Mouse (Mus musculus) lung, postnatal 0 days (tissue): Measurements from ENCODE around the gene Plekhh2. TPM values are rescaled to one million over a fixed set of nuclear protein-coding genes. Genes with fewer than 3 reads are reported as not detected.

Source experiments
- ATAC-seq: fragments of 200-750 bp; cut with Nextera tagmentation; 2 replicates; pipeline ENCODE4 v1.8.0; 2017; ENCODE audit warnings: moderate library complexity
- DNase-seq: peaks from one replicate; pipeline ENCODE4 v3.0.0-alpha.2; 2016; ENCODE audit warnings: low spot score
- H3K27ac ChIP-seq: fragments of 300-500 bp; sonication (generic); 2 replicates; pipeline ENCODE4 v1.5.1; 2014; ENCODE audit warnings: antibody characterized with exemption, mild to moderate bottlenecking, low read length, mixed read lengths
- H3K27me3 ChIP-seq: fragments of 300-500 bp; sonication (generic); replicated peaks from 2 replicates; pipeline ENCODE4 v1.6.1; 2014; ENCODE audit warnings: low read length, mixed read lengths; ENCODE audit not compliant: insufficient read depth
- H3K36me3 ChIP-seq: fragments of 300-500 bp; sonication (generic); 2 replicates; pipeline ENCODE4 v1.6.1; 2014; ENCODE audit warnings: low read length, mixed read lengths; ENCODE audit not compliant: insufficient read depth
- H3K4me1 ChIP-seq: fragments of 300-500 bp; sonication (generic); 2 replicates; pipeline ENCODE4 v1.6.1; 2014; ENCODE audit warnings: antibody characterized with exemption, low read depth, low read length, mixed read lengths; ENCODE audit not compliant: insufficient read depth
- H3K4me2 ChIP-seq: fragments of 300-500 bp; sonication (generic); replicated peaks from 2 replicates; pipeline ENCODE4 v1.6.1; 2014; ENCODE audit warnings: low read depth, mild to moderate bottlenecking, low read length, moderate library complexity, mixed read lengths
- H3K4me3 ChIP-seq: fragments of 300-500 bp; sonication (generic); 2 replicates; pipeline ENCODE4 v1.5.1; 2014; ENCODE audit warnings: low read depth, low read length
- H3K9ac ChIP-seq: fragments of 300-500 bp; sonication (generic); replicated peaks from 2 replicates; pipeline ENCODE4 v1.6.1; 2014; ENCODE audit warnings: low read depth, mild to moderate bottlenecking
- H3K9me3 ChIP-seq: fragments of 300-500 bp; sonication (generic); 2 replicates; pipeline ENCODE4 v1.6.1; 2016; ENCODE audit warnings: low read length, mixed read lengths
- CTCF ChIP-seq: IDR thresholded peaks from 2 replicates; pipeline ENCODE4 v1.5.1; 2016; ENCODE audit warnings: antibody characterized with exemption, mild to moderate bottlenecking
- EP300 ChIP-seq: IDR thresholded peaks from 2 replicates; pipeline ENCODE4 v1.6.1; 2016; ENCODE audit warnings: antibody characterized with exemption, mild to moderate bottlenecking, control low read depth
- WGBS: fragments of 180-500 bp; shearing (Covaris S2); extraction: QIAGEN DNeasy Blood & Tissue Kit; methylation state at CpG from one replicate; pipeline ENCODE4 v1.1.7; 2014; 5-methylcytosine and 5-hydroxymethylcytosine counted together
- polyA plus RNA-seq: library from polyadenylated mRNA; unstranded; fragments of >200 nt; fragmentation: Nextera tagmentation; extraction: Ambion mirVana; gene quantifications from 2 replicates; pipeline ENCODE4 v1.2.1, GENCODE M21; 2015

Plekhh2 gene
- polyA plus RNA-seq, 1 experiment from 2014 or later: 5.1 TPM

GRCm38 (mm10) chr17:84658195-84658594 lies 146.5 kb downstream of the Plekhh2 start:
- no peak for DNase-seq
- no peak for TF ChIP-seq EP300
- no peak for TF ChIP-seq CTCF
- Histone ChIP-seq H3K4me3 (no peak overlapping the region), H3K27ac (no peak overlapping the region), H3K27me3 (no peaks in the 10 kb centered on the region), H3K9ac (no peak overlapping the region), H3K36me3 (no peaks in the 10 kb centered on the region), H3K9me3 (no peaks in the 10 kb centered on the region), H3K4me1 (no peaks in the 10 kb centered on the region), H3K4me2 (no peak overlapping the region)
- no peak for ATAC-seq
- WGBS: 31% methylated on average over 5 of the region's 5 CpGs

- Histone ChIP-seq H3K4me2 (no peak overlapping the region), H3K27ac (no peak overlapping the region), H3K36me3 (no peaks in the 10 kb centered on the region), H3K27me3 (no peaks in the 10 kb centered on the region), H3K4me1 (no peaks in the 10 kb centered on the region), H3K4me3 (no peak overlapping the region), H3K9ac (no peak overlapping the region), H3K9me3 (no peaks in the 10 kb centered on the region)
- TF ChIP-seq CTCF (no peak), EP300 (no peak)
- ATAC-seq (no peak), DNase-seq (no peak)
- 72% methylated on average over 8 of the region's 8 CpGs for WGBS
Measured at GRCm38 (mm10) chr17:84658951-84659350, 147.3 kb downstream of the Plekhh2 start.

- H3K27me3 ChIP-seq: no peaks in the 10 kb centered on the region
- no peak for TF ChIP-seq EP300
- TF ChIP-seq CTCF: no peak
- no peaks in the 10 kb centered on the region for H3K36me3 ChIP-seq
- no peak overlapping the region for H3K4me3 ChIP-seq
- H3K4me2 ChIP-seq: no peak overlapping the region
- H3K27ac ChIP-seq: no peak overlapping the region
- H3K9me3 ChIP-seq: no peaks in the 10 kb centered on the region
- WGBS: 41% methylated on average over 10 of the region's 10 CpGs
- ATAC-seq (no peak), DNase-seq (no peak)
- no peaks in the 10 kb centered on the region for H3K4me1 ChIP-seq
- no peak overlapping the region for H3K9ac ChIP-seq
Measured at GRCm38 (mm10) chr17:84665053-84665452, 153.4 kb downstream of the Plekhh2 start.

- Histone ChIP-seq H3K4me1 (no peaks in the 10 kb centered on the region), H3K36me3 (no peaks in the 10 kb centered on the region), H3K27me3 (no peaks in the 10 kb centered on the region), H3K9me3 (no peaks in the 10 kb centered on the region), H3K4me3 (no peak overlapping the region), H3K4me2 (no peak overlapping the region), H3K9ac (no peak overlapping the region), H3K27ac (no peak overlapping the region)
- TF ChIP-seq EP300: no peak
- no peak for TF ChIP-seq CTCF
- ATAC-seq: no peak
- no peak for DNase-seq
- WGBS: 30% methylated on average over 9 of the region's 9 CpGs
Measured at GRCm38 (mm10) chr17:84665691-84666090, 154.0 kb downstream of the Plekhh2 start.

- H3K27ac ChIP-seq: no peak overlapping the region
- no peak for DNase-seq
- 90% methylated on average over 3 of the region's 3 CpGs for WGBS
- no peaks in the 10 kb centered on the region; the same call in 1 of the 2 replicates for H3K4me1 ChIP-seq
- ATAC-seq: no peak
- TF ChIP-seq CTCF (no peak), EP300 (no peak)
- no peaks in the 10 kb centered on the region for H3K36me3 ChIP-seq
- H3K9ac ChIP-seq: no peak overlapping the region
- H3K27me3 ChIP-seq: no peaks in the 10 kb centered on the region
- no peak overlapping the region for H3K4me2 ChIP-seq
- H3K9me3 ChIP-seq: no peaks in the 10 kb centered on the region
- no peak overlapping the region for H3K4me3 ChIP-seq
Measured at GRCm38 (mm10) chr17:84667848-84668247, 156.2 kb downstream of the Plekhh2 start.

Other genes with a start within 250 kb of the Plekhh2 start
- 2.3 and 2.8 TPM in 2 replicates for gene Thada, start 45.7 kb upstream of the Plekhh2 start, polyA plus RNA-seq
- gene Dync2li1, start 114.6 kb downstream of the Plekhh2 start, polyA plus RNA-seq: 29.0 and 33.8 TPM in 2 replicates
- gene Abcg8, start 164.4 kb downstream of the Plekhh2 start, polyA plus RNA-seq: not detected in 2 replicates
- gene Abcg5, start 171.1 kb downstream of the Plekhh2 start, polyA plus RNA-seq: 0.40 and 0.61 TPM in 2 replicates